Mouse (Mus musculus) forebrain, embryonic 15.5 days (tissue): ENCODE data around the gene S1pr3. TPM values are rescaled to one million over a fixed set of nuclear protein-coding genes. Genes with fewer than 3 reads are reported as not detected.

Experiments
- ATAC-seq: fragments of 200-750 bp; cut with Nextera tagmentation; replicated peaks from 2 replicates; pipeline ENCODE4 v1.8.0; 2017; ENCODE audit warnings: mild to moderate bottlenecking, moderate TSS enrichment, moderate library complexity
- H3K27ac ChIP-seq: fragments of 300-500 bp; sonication (generic); replicated peaks from 2 replicates; pipeline ENCODE4 v1.5.1; 2015; ENCODE audit warnings: mild to moderate bottlenecking, inconsistent platforms
- H3K27me3 ChIP-seq: fragments of 300-500 bp; sonication (generic); 2 replicates; pipeline ENCODE4 v1.6.1; 2015; ENCODE audit warnings: inconsistent platforms
- H3K36me3 ChIP-seq: fragments of 300-500 bp; sonication (generic); 2 replicates; pipeline ENCODE4 v1.6.1; 2015; ENCODE audit warnings: mild to moderate bottlenecking, inconsistent platforms
- H3K4me1 ChIP-seq: fragments of 300-500 bp; sonication (generic); 2 replicates; pipeline ENCODE4 v1.6.1; 2015; ENCODE audit warnings: inconsistent platforms
- H3K4me2 ChIP-seq: fragments of 300-500 bp; sonication (generic); replicated peaks from 2 replicates; pipeline ENCODE4 v1.6.1; 2015; ENCODE audit warnings: mild to moderate bottlenecking, inconsistent platforms
- H3K4me3 ChIP-seq: fragments of 300-500 bp; sonication (generic); 2 replicates; pipeline ENCODE4 v1.5.1; 2015; ENCODE audit warnings: mild to moderate bottlenecking, inconsistent platforms
- H3K9ac ChIP-seq: fragments of 300-500 bp; sonication (generic); replicated peaks from 2 replicates; pipeline ENCODE4 v1.6.1; 2015; ENCODE audit warnings: mild to moderate bottlenecking, inconsistent platforms
- H3K9me3 ChIP-seq: fragments of 300-500 bp; sonication (generic); 2 replicates; pipeline ENCODE4 v1.6.1; 2016; ENCODE audit warnings: inconsistent platforms
- WGBS: fragments of 180-500 bp; shearing (Covaris S2); methylation state at CpG from one replicate; pipeline ENCODE4 v1.1.7; 2015; ENCODE audit warnings: mixed read lengths; 5-methylcytosine and 5-hydroxymethylcytosine counted together
- polyA plus RNA-seq: library from polyadenylated mRNA; unstranded; fragments of >200 nt; fragmentation: Nextera tagmentation; extraction: Ambion mirVana; gene quantifications from 2 replicates; pipeline ENCODE4 v1.2.1, GENCODE M21; 2015

S1pr3 gene
- polyA plus RNA-seq, result 10.3 and 12.8 TPM in 2 replicates

GRCm38 (mm10) chr13:51408519-51409001 lies at the start of gene S1pr3:
Gene S1pr3, plus strand, starts transcription at chr13:51408639.
- H3K4me3 ChIP-seq, result peak within 1 kb of the TSS; percentile 38
- ATAC-seq, result peak; percentile 74
- H3K4me2 ChIP-seq, result peak within 1 kb of the TSS; percentile 60
- H3K27me3 ChIP-seq, result no peaks in the 10 kb centered on the region
- H3K27ac ChIP-seq, result no peak within 1 kb of the TSS
- H3K4me1 ChIP-seq, result peaks cover 18% of the 10 kb centered on the region
- peak within 1 kb of the TSS; percentile 38 for H3K9ac ChIP-seq
- no peaks in the 10 kb centered on the region for H3K9me3 ChIP-seq
- under 1% methylated on average over 33 of the region's 33 CpGs for WGBS
- no peaks in the 10 kb centered on the region for H3K36me3 ChIP-seq

DNA sequence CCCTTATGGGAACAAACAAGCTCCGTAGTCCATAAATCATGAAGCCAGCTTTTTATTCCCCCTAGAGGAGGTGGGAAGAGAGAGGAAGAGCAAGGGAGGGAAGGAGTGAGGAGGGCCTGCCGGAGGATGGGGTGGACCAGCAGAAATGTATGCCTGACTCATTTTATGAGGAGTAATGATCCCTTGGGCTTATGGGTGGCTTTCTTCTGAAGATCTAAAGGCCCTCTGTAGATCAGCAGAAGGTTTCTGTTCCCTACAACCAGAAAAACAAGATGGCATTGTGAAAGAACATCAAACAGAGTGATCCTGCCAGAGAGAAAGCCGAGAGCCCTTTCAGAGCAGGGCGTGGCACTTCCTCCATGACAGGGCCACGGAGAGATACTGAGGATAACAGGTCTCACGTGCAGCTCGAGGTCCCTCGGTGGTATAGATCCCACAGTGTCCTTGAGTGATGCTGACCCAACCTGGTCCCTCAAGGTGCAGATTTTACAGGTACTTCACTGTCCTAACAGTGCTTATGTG lies 47.9 kb upstream of the S1pr3 start:
- H3K9me3 ChIP-seq, result no peaks in the 10 kb centered on the region
- H3K4me3 ChIP-seq, result no peak overlapping the region
- no peaks in the 10 kb centered on the region for H3K36me3 ChIP-seq
- no peak overlapping the region for H3K9ac ChIP-seq
- H3K4me1 ChIP-seq, result no peaks in the 10 kb centered on the region
- ATAC-seq, result no peak
- H3K4me2 ChIP-seq, result no peak overlapping the region
- no peak overlapping the region for H3K27ac ChIP-seq
- H3K27me3 ChIP-seq, result no peaks in the 10 kb centered on the region
- 95% methylated on average over 8 of the region's 8 CpGs for WGBS

GRCm38 (mm10) chr13:51363390-51363789 lies 45.0 kb upstream of the S1pr3 start:
- 84% methylated on average over 7 of the region's 7 CpGs for WGBS

GRCm38 (mm10) chr13:51363985-51364384 lies 44.5 kb upstream of the S1pr3 start:
- Histone ChIP-seq H3K9ac (no peak overlapping the region), H3K9me3 (no peaks in the 10 kb centered on the region), H3K4me3 (no peak overlapping the region), H3K27ac (no peak overlapping the region), H3K4me2 (no peak overlapping the region), H3K36me3 (no peaks in the 10 kb centered on the region), H3K4me1 (no peaks in the 10 kb centered on the region), H3K27me3 (no peaks in the 10 kb centered on the region)
- no peak for ATAC-seq
- 50% methylated on average over 5 of the region's 5 CpGs for WGBS

More at GRCm38 (mm10) chr13:51363390-51363789, 45.0 kb upstream of the S1pr3 start:
- no peak overlapping the region for H3K9ac ChIP-seq
- no peaks in the 10 kb centered on the region for H3K4me1 ChIP-seq
- no peak overlapping the region for H3K4me3 ChIP-seq
- ATAC-seq, result no peak
- H3K27me3 ChIP-seq, result no peaks in the 10 kb centered on the region
- no peaks in the 10 kb centered on the region for H3K9me3 ChIP-seq
- H3K27ac ChIP-seq, result no peak overlapping the region
- H3K4me2 ChIP-seq, result no peak overlapping the region
- no peaks in the 10 kb centered on the region for H3K36me3 ChIP-seq

GRCm38 (mm10) chr13:51365191-51365590 lies 43.2 kb upstream of the S1pr3 start:
- no peak overlapping the region for H3K4me2 ChIP-seq
- no peak overlapping the region for H3K4me3 ChIP-seq
- H3K4me1 ChIP-seq, result no peaks in the 10 kb centered on the region
- no peak for ATAC-seq
- H3K27me3 ChIP-seq, result no peaks in the 10 kb centered on the region
- H3K27ac ChIP-seq, result no peak overlapping the region
- H3K36me3 ChIP-seq, result no peaks in the 10 kb centered on the region
- WGBS, result 87% methylated on average over 6 of the region's 6 CpGs
- no peak overlapping the region for H3K9ac ChIP-seq
- no peaks in the 10 kb centered on the region for H3K9me3 ChIP-seq

DNA sequence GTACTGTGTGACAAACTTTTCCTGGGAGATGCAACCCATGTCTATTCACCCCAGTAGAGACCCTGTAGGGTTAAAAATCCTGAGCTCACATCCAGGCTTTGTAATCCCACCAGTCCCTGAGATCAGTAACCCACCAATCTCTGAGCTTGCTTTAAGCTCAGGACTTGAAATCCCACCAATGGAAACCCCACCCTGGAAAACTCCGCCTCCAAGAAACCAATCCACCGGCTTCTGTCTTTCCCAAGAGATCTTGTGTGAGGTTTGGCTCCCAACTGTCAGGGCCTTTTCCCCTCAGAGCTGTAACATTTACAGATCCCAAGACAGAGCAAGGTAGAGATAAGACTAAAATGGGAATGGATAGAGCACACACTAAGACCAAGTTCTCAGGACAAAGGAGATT lies 40.1 kb upstream of the S1pr3 start:
- H3K36me3 ChIP-seq, result no peaks in the 10 kb centered on the region
- no peaks in the 10 kb centered on the region for H3K9me3 ChIP-seq
- WGBS, result 71% methylated on average over 2 of the region's 2 CpGs
- H3K4me3 ChIP-seq, result no peak overlapping the region
- no peak overlapping the region for H3K27ac ChIP-seq
- H3K4me1 ChIP-seq, result no peaks in the 10 kb centered on the region
- no peak overlapping the region for H3K4me2 ChIP-seq
- H3K27me3 ChIP-seq, result no peaks in the 10 kb centered on the region
- H3K9ac ChIP-seq, result no peak overlapping the region
- ATAC-seq, result no peak

- no peaks in the 10 kb centered on the region for H3K36me3 ChIP-seq
- no peaks in the 10 kb centered on the region for H3K27me3 ChIP-seq
- no peak overlapping the region for H3K27ac ChIP-seq
- no peak overlapping the region for H3K4me2 ChIP-seq
- no peak overlapping the region for H3K4me3 ChIP-seq
- 92% methylated on average over 3 of the region's 3 CpGs for WGBS
- H3K9me3 ChIP-seq, result no peaks in the 10 kb centered on the region
- no peak overlapping the region for H3K9ac ChIP-seq
- H3K4me1 ChIP-seq, result no peaks in the 10 kb centered on the region
- no peak for ATAC-seq
Observed at GRCm38 (mm10) chr13:51369354-51369753, 39.1 kb upstream of the S1pr3 start.

- Histone ChIP-seq H3K4me1 (peaks cover 2% of the 10 kb centered on the region), H3K36me3 (no peaks in the 10 kb centered on the region), H3K4me2 (no peak overlapping the region), H3K27ac (no peak overlapping the region), H3K9me3 (no peaks in the 10 kb centered on the region), H3K4me3 (no peak overlapping the region), H3K27me3 (no peaks in the 10 kb centered on the region), H3K9ac (no peak overlapping the region)
- ATAC-seq, result no peak
Observed at GRCm38 (mm10) chr13:51373086-51373485, 35.4 kb upstream of the S1pr3 start.

DNA sequence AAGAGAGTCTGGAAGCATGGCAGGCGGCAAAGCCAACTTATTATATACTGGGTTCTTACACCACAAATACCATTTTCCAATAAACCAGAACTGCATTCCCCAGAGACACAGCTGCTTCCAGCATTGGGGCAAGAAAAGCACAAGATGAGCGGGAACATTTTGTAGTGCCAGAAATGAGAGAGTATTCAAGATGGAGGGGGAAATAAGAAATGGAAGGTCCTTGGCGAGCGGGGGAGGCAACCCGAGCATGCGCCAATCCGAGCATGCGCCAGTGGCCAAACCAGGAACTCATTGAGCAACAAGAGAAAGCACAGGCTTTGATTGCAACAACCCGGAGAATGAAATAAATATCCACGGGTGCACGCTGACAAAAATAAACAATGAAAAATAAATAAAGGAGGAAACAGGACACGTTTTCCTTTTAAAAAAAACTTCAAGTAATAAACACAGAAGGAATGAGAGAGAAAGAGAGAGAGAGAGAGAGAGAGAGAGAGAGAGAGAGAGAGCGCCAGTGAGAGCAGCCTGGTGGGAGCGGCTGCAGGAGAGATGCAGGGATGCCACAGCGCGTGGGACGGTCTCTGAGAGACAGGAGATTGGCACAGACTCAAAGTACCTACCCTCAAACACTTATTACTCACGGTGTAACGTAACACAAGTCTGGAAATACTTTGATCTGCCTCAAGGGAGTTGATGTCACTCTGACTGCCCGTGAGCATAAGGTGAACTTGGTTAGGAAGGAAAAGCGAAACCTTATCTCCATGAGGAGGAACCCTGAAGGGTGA lies 34.2 kb upstream of the S1pr3 start:
- no peak overlapping the region for H3K4me2 ChIP-seq
- no peak overlapping the region for H3K9ac ChIP-seq
- ATAC-seq, result no peak
- 87% methylated on average over 21 of the region's 21 CpGs for WGBS
- no peaks in the 10 kb centered on the region for H3K27me3 ChIP-seq
- peaks cover 6% of the 10 kb centered on the region for H3K4me1 ChIP-seq
- no peaks in the 10 kb centered on the region for H3K9me3 ChIP-seq
- H3K36me3 ChIP-seq, result no peaks in the 10 kb centered on the region
- H3K27ac ChIP-seq, result no peak overlapping the region
- no peak overlapping the region for H3K4me3 ChIP-seq

GRCm38 (mm10) chr13:51378126-51378525 lies 30.3 kb upstream of the S1pr3 start:
- no peak overlapping the region for H3K4me3 ChIP-seq
- H3K9me3 ChIP-seq, result no peaks in the 10 kb centered on the region
- no peaks in the 10 kb centered on the region for H3K27me3 ChIP-seq
- H3K27ac ChIP-seq, result no peak overlapping the region
- peaks cover 6% of the 10 kb centered on the region for H3K4me1 ChIP-seq
- no peaks in the 10 kb centered on the region for H3K36me3 ChIP-seq
- WGBS, result 38% methylated on average over 4 of the region's 4 CpGs
- H3K4me2 ChIP-seq, result no peak overlapping the region
- ATAC-seq, result 0 out of 2 replicates have a peak, but pooled peaks have one; percentile 32
- no peak overlapping the region for H3K9ac ChIP-seq

DNA sequence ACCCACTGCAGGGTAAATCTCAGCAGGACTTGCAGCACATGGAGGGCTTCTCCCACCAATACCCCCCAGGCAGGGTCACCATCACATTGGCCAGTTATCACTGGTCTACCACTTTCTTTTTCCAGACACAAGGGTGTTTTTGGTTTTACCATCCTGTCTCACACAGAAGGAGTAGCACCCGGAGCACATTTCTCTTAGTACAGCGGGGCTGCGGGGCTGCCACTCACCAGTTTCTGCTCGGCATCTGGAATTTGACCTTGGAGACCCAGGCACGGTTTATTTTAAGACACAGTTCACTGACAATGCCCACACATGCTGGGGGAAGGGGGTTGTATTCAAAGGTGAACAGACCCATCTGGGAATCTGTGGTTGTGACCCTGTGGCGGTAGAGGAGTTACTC lies 28.8 kb upstream of the S1pr3 start:
- no peak overlapping the region for H3K4me3 ChIP-seq
- no peak overlapping the region for H3K27ac ChIP-seq
- peaks cover 6% of the 10 kb centered on the region for H3K4me1 ChIP-seq
- 47% methylated on average over 6 of the region's 6 CpGs for WGBS
- H3K9me3 ChIP-seq, result no peaks in the 10 kb centered on the region
- H3K27me3 ChIP-seq, result no peaks in the 10 kb centered on the region
- no peak for ATAC-seq
- no peaks in the 10 kb centered on the region for H3K36me3 ChIP-seq
- H3K4me2 ChIP-seq, result no peak overlapping the region
- H3K9ac ChIP-seq, result no peak overlapping the region

DNA sequence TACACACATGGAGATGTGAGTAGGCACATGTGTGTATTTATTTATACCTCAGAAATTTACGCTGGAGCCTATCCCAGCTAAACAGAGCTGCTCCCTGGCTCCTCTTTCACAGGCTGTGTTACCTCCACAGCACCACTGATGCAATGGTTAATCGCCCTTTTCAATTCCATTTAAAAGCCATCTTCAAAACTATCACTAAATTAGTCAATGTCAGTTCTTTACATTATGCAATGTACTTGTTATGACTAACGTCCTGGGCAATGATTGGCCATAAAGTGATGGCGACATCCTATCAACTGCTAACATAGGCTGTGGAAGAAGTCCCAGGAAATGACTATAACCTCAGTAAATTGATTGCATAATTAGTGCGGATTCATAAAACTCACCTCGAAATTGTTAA lies 26.9 kb upstream of the S1pr3 start:
- Histone ChIP-seq H3K9ac (no peak overlapping the region), H3K4me3 (no peak overlapping the region), H3K4me2 (no peak overlapping the region), H3K27me3 (no peaks in the 10 kb centered on the region), H3K36me3 (no peaks in the 10 kb centered on the region), H3K9me3 (no peaks in the 10 kb centered on the region), H3K27ac (no peak overlapping the region), H3K4me1 (peaks cover 6% of the 10 kb centered on the region)
- WGBS, result 94% methylated on average over 6 of the region's 6 CpGs
- ATAC-seq, result no peak
